Mouse (Mus musculus) ovary, postnatal 10 days (tissue): Measurements from ENCODE around the gene Tusc2.

ENCODE experiments used
- DNase-seq: peaks from one replicate; pipeline ENCODE4 v3.0.0; 2022; ENCODE audit warnings: low spot score

Gene Tusc2

DNA sequence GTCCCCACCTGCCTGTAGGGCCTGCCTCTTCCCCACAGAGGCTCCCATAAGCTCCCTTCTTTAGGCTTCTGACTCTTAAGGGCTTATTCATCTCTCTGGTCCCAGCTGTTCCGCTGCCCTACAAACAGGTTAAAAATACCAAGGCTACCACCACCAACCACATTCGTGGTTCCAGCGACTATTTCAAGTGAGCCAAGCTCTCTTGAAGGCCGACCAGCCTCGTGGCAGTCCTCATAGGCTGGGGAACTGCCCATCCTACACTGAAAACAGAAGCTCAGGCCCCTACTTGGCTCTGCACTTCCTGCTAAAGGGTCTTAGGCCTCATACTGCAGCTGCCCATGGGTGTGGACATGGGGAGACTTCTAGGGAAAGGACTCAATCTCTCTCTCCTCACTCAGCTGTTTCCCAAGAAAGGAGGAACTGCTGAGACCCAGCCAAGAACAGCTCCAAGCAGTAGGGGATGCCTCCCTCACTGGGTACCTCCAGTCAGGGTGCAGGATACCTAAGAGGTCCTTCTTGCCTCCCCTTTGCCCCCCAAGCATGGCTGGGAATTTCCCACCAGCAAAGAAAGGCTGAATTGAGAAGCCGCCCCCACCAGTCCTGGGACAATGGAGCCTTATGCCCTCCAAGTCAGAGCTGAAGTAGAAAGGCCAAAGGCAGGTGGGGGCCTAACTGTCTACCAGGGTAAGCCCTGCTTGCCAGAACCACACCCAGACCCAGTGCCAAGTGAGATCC is 48.6 kb downstream of the Tusc2 start:
- DNase-seq, result no peak

- DNase-seq, result peak; percentile 96
These were observed 49.3 kb downstream of the Tusc2 start for GRCm38 (mm10) chr9:107612191-107612944.

DNA sequence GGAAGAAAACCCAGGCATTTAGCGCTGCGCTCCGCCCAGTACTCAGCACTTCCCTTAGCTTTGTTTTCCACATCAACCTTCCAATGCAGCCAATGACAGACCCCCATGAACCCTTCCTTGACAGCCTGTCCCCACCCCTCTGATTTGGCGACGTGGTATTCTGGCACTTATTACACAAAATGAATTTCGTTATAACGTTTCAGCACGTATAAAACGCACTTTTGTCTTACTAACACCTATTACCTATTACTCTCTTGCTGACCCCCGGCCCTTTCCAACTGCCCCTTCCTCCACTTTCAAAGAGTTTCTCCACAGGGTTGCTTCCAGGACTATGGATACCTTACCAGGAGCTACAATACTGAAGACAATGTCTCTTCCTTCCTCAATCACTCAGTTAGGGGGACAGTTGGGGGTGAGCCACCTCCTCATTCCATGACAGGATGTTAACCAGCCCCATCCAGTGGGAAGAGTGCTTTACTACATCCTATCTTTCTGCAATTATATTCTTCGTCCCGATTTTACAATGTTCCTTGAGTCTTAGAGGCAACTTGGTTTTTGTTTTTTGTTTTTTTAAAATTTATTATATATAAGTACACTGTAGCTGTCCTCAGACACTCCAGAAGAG is 50.0 kb downstream of the Tusc2 start:
- DNase-seq, result no peak

GRCm38 (mm10) chr9:107615035-107615434 is 52.0 kb downstream of the Tusc2 start:
- DNase-seq, result no peak
